9 mouse cellular contexts compared by ENCODE assay signal in the genomic region with DNA sequence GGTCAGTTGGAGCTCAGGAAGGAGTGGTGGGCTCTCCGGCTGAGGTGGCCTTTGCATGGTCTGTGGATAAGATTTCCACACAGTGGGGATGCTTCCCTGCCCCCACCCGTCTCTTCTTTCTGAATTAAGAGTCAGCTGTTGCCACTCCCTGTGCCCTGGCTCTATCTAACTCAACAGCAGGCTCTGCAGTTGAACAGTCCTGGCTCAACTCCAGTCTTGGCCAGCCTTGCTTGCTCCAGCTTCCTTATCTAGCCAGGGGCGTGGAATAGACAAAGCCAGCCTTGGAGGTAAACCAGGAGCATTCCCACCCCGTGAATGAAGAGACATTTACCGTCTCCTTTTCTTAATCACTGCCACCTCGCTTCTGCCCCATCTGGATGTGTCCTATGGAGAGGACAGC.
DNase-seq lines count a peak whose midpoint lies in the region; ATAC-seq lines count a peak whose summit lies in the region.
"Had no signal": no experiment of that assay in that cellular context is flagged by ENCODE, and none has a peak within 500 bp of the region (broad histone marks: within the 10 kb centered on the region; RNA-seq: fewer than 3 reads in every experiment).

No protein-coding gene starts in this region.

- no peak overlapping the region for H3K4me3 ChIP-seq in embryonic facial prominence, embryonic 10.5 days
- no peak overlapping the region for H3K4me3 ChIP-seq in liver, embryonic 15.5 days (replicated peaks)
- H3K4me3 ChIP-seq: neural tube, embryonic 13.5 days had no signal

- 68% methylated on average over 6 of the region's 6 CpGs for WGBS in embryonic facial prominence, embryonic 10.5 days
- WGBS in liver, embryonic 15.5 days (ENCODE audit: insufficient replicate concordance), result 22% methylated on average over 6 of the region's 6 CpGs

- H3K27ac ChIP-seq in embryonic facial prominence, embryonic 10.5 days (replicated peaks), result peak overlapping the region; percentile 70
- H3K27ac ChIP-seq in liver, embryonic 15.5 days (replicated peaks), result no peak overlapping the region; the same call in none of the 2 replicates
- H3K27ac ChIP-seq: neural tube, embryonic 13.5 days had no signal

- ATAC-seq in liver, embryonic 15.5 days (ENCODE audit: insufficient read depth), result peak; percentile 70
- no peak for ATAC-seq in activated CD4-positive, CD25-positive, alpha-beta regulatory T cell, adult 4 months

- H3K9me3 ChIP-seq in embryonic facial prominence, embryonic 10.5 days, result no peaks in the 10 kb centered on the region
- no peaks in the 10 kb centered on the region for H3K9me3 ChIP-seq in liver, embryonic 15.5 days (replicated peaks)
- H3K9me3 ChIP-seq: neural tube, embryonic 13.5 days had no signal

- H3K27me3 ChIP-seq in embryonic facial prominence, embryonic 10.5 days (replicated peaks; ENCODE audit: low read depth, poor library complexity, severe bottlenecking), result peaks cover 28% of the 10 kb centered on the region
- H3K27me3 ChIP-seq in liver, embryonic 15.5 days, result peaks cover 15% of the 10 kb centered on the region

- H3K4me2 ChIP-seq in liver, embryonic 15.5 days, result peak overlapping the region; percentile 41
- H3K4me2 ChIP-seq: neural tube, embryonic 13.5 days had no signal

- no peak overlapping the region for H3K9ac ChIP-seq in liver, embryonic 15.5 days
- H3K9ac ChIP-seq: neural tube, embryonic 13.5 days had no signal

- peaks cover 51% of the 10 kb centered on the region for H3K4me1 ChIP-seq in embryonic facial prominence, embryonic 10.5 days
- peaks cover 57% of the 10 kb centered on the region for H3K4me1 ChIP-seq in liver, embryonic 15.5 days (replicated peaks)

- intact Hi-C loops in heart, postnatal 25 days (cut with DNase I), result no loop called here

- DNase-seq in heart, adult 11 months, result peak; percentile 96
- no peak for DNase-seq in heart, postnatal 25 days (ENCODE audit: low spot score)
- DNase-seq in embryonic facial prominence, embryonic 10.5 days (ENCODE audit: low spot score), result no peak
- DNase-seq in heart, postnatal 4 days, result peak; percentile 78
- DNase-seq in frontal cortex, postnatal 36 days (ENCODE audit: low spot score in 2 of 2), result no peak
- DNase-seq in embryo, embryonic 10.5 days (ENCODE audit: low spot score), result no peak

- H3K36me3 ChIP-seq in embryonic facial prominence, embryonic 10.5 days (replicated peaks), result no peaks in the 10 kb centered on the region
- H3K36me3 ChIP-seq in liver, embryonic 15.5 days (replicated peaks), result no peaks in the 10 kb centered on the region
- H3K36me3 ChIP-seq: neural tube, embryonic 13.5 days had no signal

Comparison
In these comparisons a context has a peak if more than half of its experiments do, and no peak if none do; other contexts are left out.
1. DNase-seq: peak in heart, adult 11 months (single experiment) and heart, postnatal 4 days (single experiment); none in heart, postnatal 25 days (single experiment), embryonic facial prominence, embryonic 10.5 days (single experiment), frontal cortex, postnatal 36 days (0 of 2) and embryo, embryonic 10.5 days (single experiment).